Mouse (Mus musculus) layer of hippocampus, adult 2 months (tissue): Measurements from ENCODE around the gene Grip2. TPM values are rescaled to one million over a fixed set of nuclear protein-coding genes. Genes with fewer than 3 reads are reported as not detected.
A peak's percentile ranks its signal among the peaks of the same experiment; 100 is the strongest.

Experiments
- DNase-seq, 2 experiments: peaks; one replicate each; pipeline ENCODE4 v3.0.0; 2022; ENCODE audit warnings: low spot score in 2 of 2
- H3K27ac ChIP-seq: fragments of 200-600 bp; 2 replicates; pipeline ENCODE4 v1.8.1; 2022
- H3K4me3 ChIP-seq: fragments of 200-600 bp; 2 replicates; pipeline ENCODE4 v1.8.1; 2022; ENCODE audit warnings: mild to moderate bottlenecking
- CTCF ChIP-seq: fragments of 200-600 bp; conservative IDR thresholded peaks from 2 replicates; pipeline ENCODE4 v1.8.1; 2022; ENCODE audit warnings: antibody characterized with exemption, mild to moderate bottlenecking, moderate library complexity
- long read RNA-seq, 2 experiments: library from polyadenylated mRNA; stranded (forward); transcript quantifications; one replicate each; pipeline ENCODE4 v2.0.0; 2021; ENCODE audit warnings: borderline mapping rate in 2 of 2
- total RNA-seq, 2 experiments: library from RNA; stranded (reverse); gene quantifications; 2 replicates each; pipeline ENCODE4 v1.2.3; 2021

Gene Grip2
- total RNA-seq: 1 to 10 TPM; 7.1 to 9.9 TPM
- long read RNA-seq, experiment 1, full-length matches to known transcripts: 1 of 3 reads
- long read RNA-seq, experiment 1, partial matches to known transcripts: 0 of 3 reads
- long read RNA-seq, experiment 1, other reads (novel, unspliced or antisense): 2 of 3 reads
- long read RNA-seq, experiment 2, partial matches to known transcripts: 3 of 9 reads
- long read RNA-seq, experiment 2, other reads (novel, unspliced or antisense): 6 of 9 reads

DNA sequence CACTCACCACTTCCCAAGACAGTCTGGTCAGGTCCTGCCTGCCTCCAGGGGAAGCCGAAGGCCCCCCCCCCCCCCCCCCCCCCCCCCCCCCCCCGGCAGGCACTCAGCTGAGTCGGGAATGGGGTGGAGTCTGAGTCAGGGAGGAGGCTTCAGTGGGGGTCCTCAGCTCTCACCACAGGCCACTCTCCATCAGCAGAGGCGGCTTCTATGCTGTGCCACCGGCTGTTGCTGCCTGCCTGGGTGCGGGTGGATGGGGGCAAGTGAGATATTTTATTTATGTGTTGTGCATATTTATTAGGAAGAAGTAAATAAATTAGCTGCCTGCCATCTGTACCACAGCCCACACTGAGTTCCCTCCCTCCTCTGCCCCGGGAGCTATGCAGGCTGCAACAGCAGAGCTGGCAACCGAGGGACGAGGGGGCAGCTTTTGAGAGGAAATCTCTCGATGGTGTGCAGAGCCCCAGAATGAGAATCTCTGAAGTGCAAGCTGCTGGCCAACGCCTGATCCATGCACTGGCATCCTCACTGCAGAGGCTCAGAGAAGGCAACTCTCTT, at the start of gene Grip2:
TSS of gene Grip2 (minus strand) at position 235 of the 555 bp plus-strand sequence.
- DNase-seq: peak; percentile 65 to 80
- no peak within 1 kb of the TSS for H3K27ac ChIP-seq
- TF ChIP-seq CTCF: no peak
- no peak within 1 kb of the TSS for H3K4me3 ChIP-seq

GRCm38 (mm10) chr6:91872781-91873180, 45.7 kb upstream of the Grip2 start:
- no peak overlapping the region for H3K4me3 ChIP-seq
- no peak for DNase-seq

DNA sequence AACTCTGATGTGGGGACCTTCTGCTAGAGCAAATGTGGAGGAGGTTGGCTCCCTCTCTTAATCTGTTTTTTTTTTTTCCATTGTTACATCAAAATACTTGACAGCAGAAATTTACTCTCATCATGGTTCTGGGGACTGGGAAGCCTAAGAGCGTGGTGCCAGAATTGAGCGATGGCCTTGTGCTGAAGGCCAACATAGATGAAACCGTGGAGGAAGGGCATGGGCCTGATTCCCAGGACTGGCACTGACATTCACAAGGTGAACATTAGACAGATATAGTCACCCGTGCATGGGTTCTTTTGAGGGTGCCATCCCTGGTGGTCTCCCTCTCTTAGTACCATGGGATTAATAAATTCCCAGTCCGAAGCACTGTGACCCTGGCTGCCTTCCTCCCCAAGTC, 41.0 kb upstream of the Grip2 start:
- H3K4me3 ChIP-seq: no peak overlapping the region
- no peak for DNase-seq
- no peak overlapping the region for H3K27ac ChIP-seq
- TF ChIP-seq CTCF: no peak

More at GRCm38 (mm10) chr6:91872781-91873180, 45.7 kb upstream of the Grip2 start:
- H3K27ac ChIP-seq: no peak overlapping the region
- no peak for TF ChIP-seq CTCF

- DNase-seq: no peak
Observed at GRCm38 (mm10) chr6:91865601-91866000, 38.6 kb upstream of the Grip2 start.

GRCm38 (mm10) chr6:91864595-91864994, 37.5 kb upstream of the Grip2 start:
- no peak overlapping the region for H3K4me3 ChIP-seq
- TF ChIP-seq CTCF: no peak
- DNase-seq: no peak

More at GRCm38 (mm10) chr6:91865601-91866000, 38.6 kb upstream of the Grip2 start:
- Histone ChIP-seq H3K27ac (no peak overlapping the region), H3K4me3 (no peak overlapping the region)
- no peak for TF ChIP-seq CTCF

GRCm38 (mm10) chr6:91862848-91863247, 35.8 kb upstream of the Grip2 start:
- Histone ChIP-seq H3K27ac (no peak overlapping the region), H3K4me3 (no peak overlapping the region)
- no peak for TF ChIP-seq CTCF
- DNase-seq: no peak

More at GRCm38 (mm10) chr6:91864595-91864994, 37.5 kb upstream of the Grip2 start:
- H3K27ac ChIP-seq: no peak overlapping the region

DNA sequence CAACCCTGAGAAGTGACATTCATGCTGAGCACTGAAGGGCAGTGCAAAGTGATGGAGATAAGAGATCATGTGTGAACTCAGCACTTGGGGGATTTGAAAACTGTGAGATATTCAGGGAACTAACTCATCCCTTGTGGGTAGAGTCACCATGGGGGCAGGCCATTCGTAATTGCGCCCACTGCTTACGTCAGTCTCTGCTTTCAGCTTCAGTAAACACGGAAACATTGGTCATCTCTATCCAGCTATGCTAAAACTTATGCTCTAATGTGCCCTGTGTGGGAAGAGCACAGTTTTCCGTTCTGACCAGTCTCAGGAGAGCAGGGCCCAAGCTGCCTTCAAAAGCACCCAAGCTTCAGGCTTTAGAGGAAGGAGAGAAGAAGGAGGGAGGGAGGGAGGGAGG, 31.3 kb upstream of the Grip2 start:
- Histone ChIP-seq H3K4me3 (no peak overlapping the region), H3K27ac (no peak overlapping the region)
- no peak for DNase-seq
- no peak for TF ChIP-seq CTCF

GRCm38 (mm10) chr6:91852550-91852949, 25.5 kb upstream of the Grip2 start:
- TF ChIP-seq CTCF: peak; percentile 81
- Histone ChIP-seq H3K27ac (no peak overlapping the region), H3K4me3 (no peak overlapping the region)
- DNase-seq: peak; percentile 26 to 47

DNA sequence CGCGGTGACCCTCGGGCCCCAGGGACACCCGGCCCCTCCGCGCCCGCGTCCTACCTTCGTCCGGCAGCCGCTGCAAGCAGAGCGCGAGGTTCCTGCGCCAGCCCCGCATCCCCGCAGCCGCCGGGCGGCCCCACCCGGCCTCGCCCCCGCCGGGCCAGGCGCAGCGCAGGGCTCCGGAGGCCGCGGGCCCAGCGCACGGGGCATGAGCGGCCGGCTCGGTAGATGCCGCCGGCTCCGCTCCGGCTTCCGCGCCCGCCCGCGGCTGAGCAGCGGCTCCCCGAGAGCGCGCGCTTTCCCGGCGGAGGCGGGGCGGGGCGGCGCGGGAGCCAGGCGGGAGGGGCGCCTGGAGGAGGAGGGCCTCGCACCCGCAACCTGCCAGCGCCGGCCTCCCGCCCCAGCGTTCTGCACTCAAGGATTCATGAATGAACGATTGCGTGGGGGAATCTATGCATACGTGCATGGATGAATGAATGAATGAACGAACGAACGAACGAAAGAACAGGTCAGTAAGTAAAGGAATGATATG, 16.6 kb upstream of the Grip2 start:
- H3K27ac ChIP-seq: no peak overlapping the region
- no peak for TF ChIP-seq CTCF
- DNase-seq: no peak
- peak overlapping the region; percentile 46 for H3K4me3 ChIP-seq

- TF ChIP-seq CTCF: peak; percentile 28; the same call in 1 of the 2 replicates
- peak overlapping the region; percentile 46 for H3K4me3 ChIP-seq
- peak in 1 of 2 experiments; percentile 11 for DNase-seq
- no peak overlapping the region for H3K27ac ChIP-seq
Observed at GRCm38 (mm10) chr6:91842897-91843627, 16.0 kb upstream of the Grip2 start.

DNA sequence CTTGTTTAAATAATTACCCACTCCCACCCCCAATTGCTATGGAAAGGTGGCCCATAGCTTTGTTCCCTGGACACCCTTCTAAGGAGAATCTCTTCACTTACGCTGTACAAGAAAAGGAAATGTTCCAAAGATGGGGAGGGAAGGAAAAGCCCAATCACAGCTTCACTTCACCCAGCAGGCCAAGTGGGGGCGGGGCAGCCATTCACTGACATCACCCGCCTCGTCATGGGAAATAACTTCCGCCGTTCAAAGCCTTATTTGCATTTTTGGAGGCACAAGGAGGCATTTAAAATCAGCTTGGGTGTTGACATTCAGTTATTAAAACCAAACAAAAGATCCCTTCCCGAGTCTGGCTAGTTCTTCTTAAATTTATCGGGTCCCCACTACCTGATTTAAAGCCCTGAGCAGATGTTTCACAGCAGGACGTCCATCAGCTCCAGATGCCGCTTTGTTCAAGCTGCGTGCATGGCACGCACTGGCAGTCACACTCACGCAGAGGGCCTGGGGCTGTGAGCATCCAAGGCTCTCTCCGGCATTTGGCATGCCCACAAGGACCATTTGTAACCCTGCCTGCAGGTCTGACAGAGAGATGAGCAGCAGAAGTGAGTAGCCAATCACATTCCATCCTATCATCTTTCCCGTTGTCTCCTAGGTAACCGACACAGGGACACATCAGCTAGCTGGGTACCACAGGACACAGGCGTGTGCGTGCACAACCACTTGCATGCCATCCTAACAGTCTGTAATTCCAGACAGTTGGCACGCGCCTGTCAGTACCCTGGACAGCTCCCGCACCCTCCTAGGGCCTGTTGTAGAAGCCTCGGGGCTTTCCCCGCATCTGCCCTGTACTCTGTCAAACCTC, 12.2 kb upstream of the Grip2 start:
- peak overlapping the region; percentile 21 for H3K27ac ChIP-seq
- no peak for TF ChIP-seq CTCF

GRCm38 (mm10) chr6:91832863-91833440, 5.9 kb upstream of the Grip2 start:
- no peak for TF ChIP-seq CTCF
- Histone ChIP-seq H3K27ac (no peak overlapping the region), H3K4me3 (no peak overlapping the region)
- DNase-seq: no peak

More for the DNA sequence above, 12.2 kb upstream of the Grip2 start:
- peak; percentile 52 to 66 for DNase-seq
- H3K4me3 ChIP-seq: peak overlapping the region; percentile 45
